Mouse (Mus musculus): ENCODE measurements at regions not wholly inside any gene's neighbourhood (a gene's known extent, or its start where the extent isn't known, plus 50 kb on each side); places are given as distances from the start of the nearest gene placed in this dataset.

GRCm38 (mm10) chr17:91336882-91337281 lies 244.0 kb upstream of the Nrxn1 start:
- no peak for DNase-seq (ENCODE audit: low read depth, low spot score)
- H3K9me3 ChIP-seq (ENCODE audit: control insufficient read depth, insufficient read depth, low read depth, low read length): no peaks in the 10 kb centered on the region
- no peak overlapping the region for H3K27ac ChIP-seq (ENCODE audit: insufficient read depth, low read depth, low read length, poor library complexity, severe bottlenecking)
- in situ Hi-C loops (cut with MboI; ENCODE audit: low sequenced_read_pairs in 2 of 2, unreplicated experiment in 2 of 2): no loop called here
- no peaks in the 10 kb centered on the region for H3K4me1 ChIP-seq (ENCODE audit: control insufficient read depth in 2 of 2, insufficient read depth in 2 of 2, low read length in 2 of 2, poor library complexity in 1 of 2)
- TF ChIP-seq MAFK (IDR thresholded peaks at IDR 0.05; ENCODE audit: insufficient read depth, low read depth, low read length) (no peak), ZNF384 (IDR thresholded peaks at IDR 0.05; ENCODE audit: low read depth, low read length) (no peak), CHD2 (IDR thresholded peaks at IDR 0.05; ENCODE audit: low read depth, low read length) (no peak), HCFC1 (IDR thresholded peaks at IDR 0.05; ENCODE audit: borderline replicate concordance, insufficient read depth, low read length) (no peak), ZC3H11A (IDR thresholded peaks at IDR 0.05; ENCODE audit: borderline replicate concordance, low read depth, low read length) (no peak)
- H3K9ac ChIP-seq (ENCODE audit: insufficient read depth, low read depth, low read length, poor library complexity, severe bottlenecking): no peak overlapping the region
- H3K4me3 ChIP-seq (ENCODE audit: insufficient read depth in 1 of 2, low read depth in 1 of 2, low read length in 2 of 2, poor library complexity in 1 of 2, severe bottlenecking in 1 of 2): no peak overlapping the region
- no peaks in the 10 kb centered on the region for H3K36me3 ChIP-seq (ENCODE audit: control insufficient read depth, insufficient read depth, low read length, poor library complexity, severe bottlenecking)

- no peak overlapping the region for H3K9ac ChIP-seq (ENCODE audit: insufficient read depth, low read depth, low read length, poor library complexity, severe bottlenecking)
- H3K27ac ChIP-seq (ENCODE audit: insufficient read depth, low read depth, low read length, poor library complexity, severe bottlenecking): no peak overlapping the region
- H3K9me3 ChIP-seq (ENCODE audit: control insufficient read depth, insufficient read depth, low read depth, low read length): no peaks in the 10 kb centered on the region
- TF ChIP-seq HCFC1 (IDR thresholded peaks at IDR 0.05; ENCODE audit: borderline replicate concordance, insufficient read depth, low read length) (no peak), ZNF384 (IDR thresholded peaks at IDR 0.05; ENCODE audit: low read depth, low read length) (no peak), MAFK (IDR thresholded peaks at IDR 0.05; ENCODE audit: insufficient read depth, low read depth, low read length) (no peak), ZC3H11A (IDR thresholded peaks at IDR 0.05; ENCODE audit: borderline replicate concordance, low read depth, low read length) (no peak), CHD2 (IDR thresholded peaks at IDR 0.05; ENCODE audit: low read depth, low read length) (no peak)
- no peaks in the 10 kb centered on the region for H3K4me1 ChIP-seq (ENCODE audit: control insufficient read depth in 2 of 2, insufficient read depth in 2 of 2, low read length in 2 of 2, poor library complexity in 1 of 2)
- in situ Hi-C loops (cut with MboI; ENCODE audit: low sequenced_read_pairs in 2 of 2, unreplicated experiment in 2 of 2): no loop called here
- no peak overlapping the region for H3K4me3 ChIP-seq (ENCODE audit: insufficient read depth in 1 of 2, low read depth in 1 of 2, low read length in 2 of 2, poor library complexity in 1 of 2, severe bottlenecking in 1 of 2)
- DNase-seq (ENCODE audit: low read depth, low spot score): no peak
- no peaks in the 10 kb centered on the region for H3K36me3 ChIP-seq (ENCODE audit: control insufficient read depth, insufficient read depth, low read length, poor library complexity, severe bottlenecking)
These were observed 240.9 kb upstream of the Nrxn1 start for GRCm38 (mm10) chr17:91333790-91334189.

DNA sequence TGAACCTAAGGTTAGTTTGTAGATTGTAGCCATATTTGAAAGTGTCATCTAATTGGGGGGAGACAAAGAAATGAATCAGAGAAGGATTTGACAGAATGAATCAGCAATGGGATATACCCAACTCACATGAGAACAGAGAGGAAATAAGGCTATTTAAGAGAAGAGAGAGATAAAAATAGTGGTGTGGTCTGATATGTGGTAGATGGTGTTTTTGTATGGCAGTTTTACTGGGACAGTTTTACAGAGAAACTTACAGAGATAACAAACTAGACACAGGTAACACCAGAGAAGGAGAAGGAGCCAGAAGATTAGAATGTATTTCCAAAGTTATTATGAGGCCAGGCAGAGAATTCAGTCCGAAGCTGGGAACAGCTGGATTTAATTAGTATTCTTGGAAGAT lies 240.3 kb upstream of the Nrxn1 start:
- Histone ChIP-seq H3K9me3 (ENCODE audit: control insufficient read depth, insufficient read depth, low read depth, low read length) (no peaks in the 10 kb centered on the region), H3K4me3 (ENCODE audit: insufficient read depth in 1 of 2, low read depth in 1 of 2, low read length in 2 of 2, poor library complexity in 1 of 2, severe bottlenecking in 1 of 2) (no peak overlapping the region), H3K9ac (ENCODE audit: insufficient read depth, low read depth, low read length, poor library complexity, severe bottlenecking) (no peak overlapping the region), H3K4me1 (ENCODE audit: control insufficient read depth in 2 of 2, insufficient read depth in 2 of 2, low read length in 2 of 2, poor library complexity in 1 of 2) (no peaks in the 10 kb centered on the region), H3K27ac (ENCODE audit: insufficient read depth, low read depth, low read length, poor library complexity, severe bottlenecking) (no peak overlapping the region), H3K36me3 (ENCODE audit: control insufficient read depth, insufficient read depth, low read length, poor library complexity, severe bottlenecking) (no peaks in the 10 kb centered on the region)
- DNase-seq (ENCODE audit: low read depth, low spot score): no peak
- in situ Hi-C loops (cut with MboI; ENCODE audit: low sequenced_read_pairs in 2 of 2, unreplicated experiment in 2 of 2): no loop called here
- TF ChIP-seq CHD2 (IDR thresholded peaks at IDR 0.05; ENCODE audit: low read depth, low read length) (no peak), MAFK (IDR thresholded peaks at IDR 0.05; ENCODE audit: insufficient read depth, low read depth, low read length) (no peak), ZC3H11A (IDR thresholded peaks at IDR 0.05; ENCODE audit: borderline replicate concordance, low read depth, low read length) (no peak), ZNF384 (IDR thresholded peaks at IDR 0.05; ENCODE audit: low read depth, low read length) (no peak), HCFC1 (IDR thresholded peaks at IDR 0.05; ENCODE audit: borderline replicate concordance, insufficient read depth, low read length) (no peak)

GRCm38 (mm10) chr17:91324377-91324776 lies 231.5 kb upstream of the Nrxn1 start:
- Histone ChIP-seq H3K4me1 (ENCODE audit: control insufficient read depth in 2 of 2, insufficient read depth in 2 of 2, low read length in 2 of 2, poor library complexity in 1 of 2) (no peaks in the 10 kb centered on the region), H3K27ac (ENCODE audit: insufficient read depth, low read depth, low read length, poor library complexity, severe bottlenecking) (no peak overlapping the region), H3K36me3 (ENCODE audit: control insufficient read depth, insufficient read depth, low read length, poor library complexity, severe bottlenecking) (no peaks in the 10 kb centered on the region), H3K9me3 (ENCODE audit: control insufficient read depth, insufficient read depth, low read depth, low read length) (no peaks in the 10 kb centered on the region), H3K9ac (ENCODE audit: insufficient read depth, low read depth, low read length, poor library complexity, severe bottlenecking) (no peak overlapping the region), H3K4me3 (ENCODE audit: insufficient read depth in 1 of 2, low read depth in 1 of 2, low read length in 2 of 2, poor library complexity in 1 of 2, severe bottlenecking in 1 of 2) (no peak overlapping the region)
- TF ChIP-seq ZC3H11A (IDR thresholded peaks at IDR 0.05; ENCODE audit: borderline replicate concordance, low read depth, low read length) (no peak), MAFK (IDR thresholded peaks at IDR 0.05; ENCODE audit: insufficient read depth, low read depth, low read length) (no peak), HCFC1 (IDR thresholded peaks at IDR 0.05; ENCODE audit: borderline replicate concordance, insufficient read depth, low read length) (no peak), CHD2 (IDR thresholded peaks at IDR 0.05; ENCODE audit: low read depth, low read length) (no peak), ZNF384 (IDR thresholded peaks at IDR 0.05; ENCODE audit: low read depth, low read length) (no peak)
- in situ Hi-C loops (cut with MboI; ENCODE audit: low sequenced_read_pairs in 2 of 2, unreplicated experiment in 2 of 2): no loop called here
- DNase-seq (ENCODE audit: low read depth, low spot score): no peak

DNA sequence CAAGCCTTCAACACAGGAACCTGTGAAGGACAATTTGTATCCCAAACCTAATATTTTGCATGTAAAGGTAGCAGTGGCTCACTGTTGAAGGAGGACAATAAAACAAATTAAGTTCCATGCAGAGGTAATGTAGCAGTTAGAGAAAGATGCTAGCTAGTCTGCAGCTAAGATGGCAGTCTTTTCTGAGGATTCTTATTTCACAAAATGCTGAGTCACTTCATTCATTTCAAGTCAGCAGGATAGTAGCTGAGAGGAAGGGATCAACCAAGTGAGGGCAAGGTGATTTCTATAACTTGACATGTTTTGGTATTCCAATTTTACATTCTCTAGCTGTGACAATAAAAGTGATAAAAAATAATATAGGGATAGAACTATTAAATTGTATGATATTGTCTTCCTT lies 194.0 kb upstream of the Nrxn1 start:
- H3K27ac ChIP-seq (ENCODE audit: insufficient read depth, low read depth, low read length, poor library complexity, severe bottlenecking): no peak overlapping the region
- TF ChIP-seq CHD2 (IDR thresholded peaks at IDR 0.05; ENCODE audit: low read depth, low read length) (no peak), HCFC1 (IDR thresholded peaks at IDR 0.05; ENCODE audit: borderline replicate concordance, insufficient read depth, low read length) (no peak), MAFK (IDR thresholded peaks at IDR 0.05; ENCODE audit: insufficient read depth, low read depth, low read length) (peak; percentile 51; the same call in 1 of the 2 replicates)
- no peak for DNase-seq (ENCODE audit: low read depth, low spot score)
- H3K36me3 ChIP-seq (ENCODE audit: control insufficient read depth, insufficient read depth, low read length, poor library complexity, severe bottlenecking): no peaks in the 10 kb centered on the region
- H3K4me1 ChIP-seq (ENCODE audit: control insufficient read depth in 2 of 2, insufficient read depth in 2 of 2, low read length in 2 of 2, poor library complexity in 1 of 2): peaks cover 0 to 2% of the 10 kb centered on the region in 2 experiments; a peak in 1 of 4 replicates
- H3K9ac ChIP-seq (ENCODE audit: insufficient read depth, low read depth, low read length, poor library complexity, severe bottlenecking): no peak overlapping the region
- H3K4me3 ChIP-seq (ENCODE audit: insufficient read depth in 1 of 2, low read depth in 1 of 2, low read length in 2 of 2, poor library complexity in 1 of 2, severe bottlenecking in 1 of 2): no peak overlapping the region
- H3K9me3 ChIP-seq (ENCODE audit: control insufficient read depth, insufficient read depth, low read depth, low read length): no peaks in the 10 kb centered on the region
- in situ Hi-C loops (cut with MboI; ENCODE audit: low sequenced_read_pairs in 2 of 2, unreplicated experiment in 2 of 2): no loop called here
